Mouse (Mus musculus): Measurements from ENCODE around the gene AC134908.4.

DNA sequence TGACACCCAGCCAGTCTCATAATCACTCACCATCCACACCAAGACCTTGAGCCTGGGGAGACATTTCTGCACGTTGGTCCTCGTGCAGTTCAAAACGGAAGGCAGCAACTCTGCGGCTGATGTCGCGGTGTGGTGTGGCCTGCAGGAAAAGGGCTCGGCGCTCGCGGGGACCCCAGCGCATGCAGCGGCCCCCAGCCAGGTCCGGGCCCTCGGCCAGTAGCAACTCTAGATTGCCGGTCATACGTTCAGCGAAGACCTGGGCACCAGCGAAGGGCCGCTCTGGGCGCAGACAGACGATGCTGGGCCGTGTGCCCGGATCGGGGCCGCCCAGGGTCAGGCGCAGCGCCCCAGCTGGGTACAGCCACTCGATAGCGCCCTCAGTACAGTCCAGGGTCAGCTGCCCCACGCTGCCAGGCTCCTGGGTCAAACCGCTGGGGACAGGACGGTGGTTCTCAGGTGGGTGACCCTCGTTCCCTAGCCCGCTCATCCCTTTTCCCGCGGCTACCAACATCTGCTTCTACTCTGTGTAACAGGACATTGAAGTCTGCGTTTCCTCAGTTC lies 832 bp upstream of the AC134908.4 start:
- TF ChIP-seq EP300 (IDR thresholded peaks at IDR 0.05; ENCODE audit: low read depth) (no peak), CTCF (IDR thresholded peaks at IDR 0.05; ENCODE audit: low read depth) (no peak)

Data from liver, postnatal 0 days (tissue).